Mouse (Mus musculus) midbrain, embryonic 14.5 days (tissue): ENCODE measurements around the gene Gm2244. TPM values are rescaled to one million over a fixed set of nuclear protein-coding genes. Genes with fewer than 3 reads are reported as not detected.
"Not testable (repeated sequence)": the region's sequence is repeated elsewhere in the genome, so short reads cannot be mapped to it uniquely, and the experiment has no call there.

Experiments used
- ATAC-seq: fragments of 200-750 bp; cut with Nextera tagmentation; 2 replicates; pipeline ENCODE4 v1.8.0; 2017; ENCODE audit warnings: moderate number of reproducible peaks, moderate library complexity; ENCODE audit not compliant: low FRiP score, low TSS enrichment
- DNase-seq: peaks from one replicate; pipeline ENCODE4 v3.0.0-alpha.2; 2015
- H3K27ac ChIP-seq: fragments of 300-500 bp; sonication (generic); replicated peaks from 2 replicates; pipeline ENCODE4 v1.5.1; 2014; ENCODE audit warnings: mild to moderate bottlenecking, low read depth, low read length, moderate library complexity
- H3K27me3 ChIP-seq: fragments of 300-500 bp; sonication (generic); 2 replicates; pipeline ENCODE4 v1.6.1; 2014; ENCODE audit warnings: low read length, control low read depth, mixed read lengths; ENCODE audit not compliant: control insufficient read depth, insufficient read depth
- H3K36me3 ChIP-seq: fragments of 300-500 bp; sonication (generic); 2 replicates; pipeline ENCODE4 v1.6.1; 2014; ENCODE audit warnings: low read length, control low read depth; ENCODE audit not compliant: control insufficient read depth, insufficient read depth
- H3K4me1 ChIP-seq: fragments of 300-500 bp; sonication (generic); 2 replicates; pipeline ENCODE4 v1.6.1; 2014; ENCODE audit warnings: mild to moderate bottlenecking, antibody characterized with exemption, low read length, control low read depth; ENCODE audit not compliant: control insufficient read depth, insufficient read depth
- H3K4me2 ChIP-seq: fragments of 300-500 bp; sonication (generic); 2 replicates; pipeline ENCODE4 v1.6.1; 2014; ENCODE audit warnings: mild to moderate bottlenecking, low read length, moderate library complexity
- H3K4me3 ChIP-seq: fragments of 300-500 bp; sonication (generic); replicated peaks from 2 replicates; pipeline ENCODE4 v1.5.1; 2014; ENCODE audit warnings: low read depth, low read length
- H3K9ac ChIP-seq: fragments of 300-500 bp; sonication (generic); replicated peaks from 2 replicates; pipeline ENCODE4 v1.6.1; 2014; ENCODE audit warnings: mild to moderate bottlenecking, low read length, moderate library complexity
- H3K9me3 ChIP-seq: fragments of 300-500 bp; sonication (generic); 2 replicates; pipeline ENCODE4 v1.6.1; 2016; ENCODE audit warnings: low read length, control low read depth, mixed read lengths; ENCODE audit not compliant: control insufficient read depth
- WGBS: fragments of 180-500 bp; shearing (Covaris S2); extraction: QIAGEN DNeasy Blood & Tissue Kit; methylation state at CpG from one replicate; pipeline ENCODE4 v1.1.7; 2014; 5-methylcytosine and 5-hydroxymethylcytosine counted together
- polyA plus RNA-seq: library from polyadenylated mRNA; unstranded; fragments of >200 nt; fragmentation: Nextera tagmentation; extraction: Ambion mirVana; gene quantifications from 2 replicates; pipeline ENCODE4 v1.2.1, GENCODE M21; 2014

The Gm2244 gene
- 0.26 and 0.50 TPM in 2 replicates for polyA plus RNA-seq

- not testable (repeated sequence) for H3K27me3 ChIP-seq, DNase-seq
These were observed at the start of gene Gm2244 for GRCm38 (mm10) chr14:19549863-19550262. Gene Gm2244 (minus strand): TSS chr14:19549963.

DNA sequence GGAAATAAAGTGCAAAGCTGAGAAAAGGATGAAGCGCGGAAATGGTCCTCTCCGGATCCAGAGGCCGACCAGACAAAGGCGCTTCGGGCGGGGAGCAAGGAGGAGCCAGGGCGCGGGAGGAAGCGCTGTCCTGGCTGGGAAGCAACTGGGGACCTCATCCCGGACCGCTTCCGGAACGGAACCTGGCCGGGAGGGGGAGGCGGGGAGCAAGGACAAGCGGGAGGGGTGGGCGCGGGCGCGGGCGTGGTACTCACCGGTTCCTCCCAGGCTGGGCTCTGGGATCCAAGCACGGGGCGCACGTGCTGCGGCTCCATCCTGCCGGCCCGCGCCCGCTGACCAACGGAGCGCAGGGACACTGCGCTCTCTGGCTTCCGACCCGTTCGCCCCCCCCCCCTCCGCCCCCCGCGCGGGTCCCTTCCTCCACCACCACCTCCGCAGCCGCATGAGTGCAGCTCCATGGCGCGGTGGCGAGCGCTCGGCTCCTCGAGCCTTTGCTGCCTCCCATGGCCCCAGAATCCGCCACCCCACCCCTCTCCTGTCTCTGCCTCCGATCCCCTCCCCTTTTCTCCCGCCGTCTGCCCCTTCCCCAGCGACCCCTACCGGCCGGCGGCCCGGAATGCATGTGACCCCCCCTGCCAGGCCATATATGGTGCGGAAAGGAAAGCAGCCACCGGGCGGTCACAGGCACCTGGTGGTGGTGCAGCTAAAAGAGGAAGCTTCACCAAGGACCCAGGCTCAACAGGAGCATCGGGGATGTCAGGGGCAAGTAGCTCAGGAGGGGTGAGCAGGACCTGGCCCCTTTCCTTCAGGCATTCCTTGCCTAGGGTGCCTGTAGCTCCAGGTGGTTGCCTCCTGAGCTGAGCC lies 35.3 kb upstream of the Gm2244 start, which contains the start of gene Gm2237:
Gm2237 (minus strand) TSS at position 332 of the 864 bp plus-strand sequence.
- DNase-seq, result peak; percentile 26
- Histone ChIP-seq H3K4me3 (peak within 1 kb of the TSS; percentile 41), H3K27ac (peak within 1 kb of the TSS; percentile 64), H3K9ac (peak within 1 kb of the TSS; percentile 64; the same call in 1 of the 2 replicates), H3K4me2 (peak within 1 kb of the TSS; percentile 37)
- H3K9me3 ChIP-seq, H3K27me3 ChIP-seq, ATAC-seq, H3K36me3 ChIP-seq, H3K4me1 ChIP-seq: not testable (repeated sequence)
- 0% methylated on average over 16 of the region's 62 CpGs for WGBS

More at GRCm38 (mm10) chr14:19549863-19550262, at the start of gene Gm2244:
- not testable (repeated sequence) for H3K4me1 ChIP-seq, H3K4me2 ChIP-seq, H3K9ac ChIP-seq, H3K36me3 ChIP-seq, H3K27ac ChIP-seq, ATAC-seq, H3K9me3 ChIP-seq, H3K4me3 ChIP-seq
- whole genome bisulfite sequencing, result 81% methylated on average over 1 of the region's 3 CpGs

Other genes starting within 250 kb of the Gm2244 start
- gene Gm21738, start 131.0 kb downstream of the Gm2244 start, polyA plus RNA-seq, result 1.3 and 2.5 TPM in 2 replicates
- 7.7 and 8.0 TPM in 2 replicates for gene Gm2237, start 35.2 kb upstream of the Gm2244 start, polyA plus RNA-seq
- not detected in 2 replicates for gene Gm5458, start 52.6 kb upstream of the Gm2244 start, polyA plus RNA-seq
- gene Nid2, start 201.3 kb upstream of the Gm2244 start, polyA plus RNA-seq, result 8.5 and 48.3 TPM in 2 replicates